Mouse (Mus musculus): Measurements from ENCODE around the gene Olfr1472.
"Not testable (repeated sequence)": the region's sequence is repeated elsewhere in the genome, so short reads cannot be mapped to it uniquely, and the experiment has no call there.

Gene Olfr1472

DNA sequence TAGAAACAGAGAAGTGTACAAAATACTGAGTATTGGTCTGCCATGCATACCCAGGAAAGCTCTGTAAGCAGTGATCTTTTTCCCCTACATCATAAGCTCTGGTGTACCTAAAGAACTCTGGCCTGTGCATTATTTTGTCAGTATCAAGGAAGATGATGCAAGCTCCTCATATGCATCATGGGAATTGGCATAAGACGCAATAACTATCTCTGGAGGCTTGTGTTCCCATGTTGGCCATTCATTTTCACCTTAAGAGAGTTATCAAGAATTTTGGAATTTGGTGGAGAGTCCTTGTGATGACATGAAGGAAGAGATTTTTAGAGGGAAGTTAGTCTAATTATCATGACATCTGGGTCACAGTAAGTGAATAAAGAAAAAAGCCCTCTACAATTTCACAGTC is at the start of gene Olfr1472:
Olfr1472 (minus strand) TSS at position 101 of the 400 bp plus-strand sequence.
- no peak for DNase-seq (ENCODE audit: low spot score)

DNA sequence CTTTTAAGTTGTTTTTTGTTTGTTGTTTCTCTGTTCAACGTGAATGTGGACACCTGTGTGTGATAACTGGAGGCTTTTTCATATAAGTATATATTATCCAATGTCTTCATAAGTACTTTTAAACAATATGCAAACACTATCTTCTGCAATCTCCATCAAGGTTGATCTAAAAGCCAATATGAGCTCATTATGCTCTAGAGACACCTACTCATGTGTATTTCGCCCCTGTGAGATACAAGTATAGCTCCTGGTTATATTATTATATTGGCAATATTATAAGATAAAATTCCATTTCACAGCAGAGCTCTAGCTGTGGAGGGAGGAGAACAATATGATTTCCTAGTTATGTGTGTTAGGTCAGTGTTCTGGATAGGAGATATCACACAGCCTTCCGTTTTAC is 44.4 kb upstream of the Olfr1472 start, which contains the start of gene Olfr1477:
Olfr1477 (plus strand) TSS at position 301 of the 400 bp plus-strand sequence.
- DNase-seq (ENCODE audit: low spot score), result no peak

DNA sequence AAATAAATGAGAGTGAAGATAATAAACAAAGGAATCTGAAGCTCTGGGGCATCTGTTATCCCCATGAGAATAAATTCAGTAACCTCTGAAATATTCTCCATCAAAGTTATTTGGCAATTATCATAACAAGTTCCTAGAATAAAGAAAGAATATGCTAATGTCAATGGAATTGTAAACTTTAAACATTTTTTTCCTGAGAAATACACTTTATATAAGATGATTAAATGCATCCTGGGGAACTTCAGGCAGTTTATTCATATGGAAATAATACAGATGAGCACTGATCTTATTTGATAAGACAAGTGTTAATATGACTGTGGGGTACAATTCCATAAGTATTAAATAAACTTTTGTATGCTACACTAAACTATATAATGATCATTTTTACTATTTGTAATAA is 24.2 kb upstream of the Olfr1472 start, which contains the start of gene Olfr1475:
Olfr1475 (minus strand) TSS at position 101 of the 400 bp plus-strand sequence.
- no peak for DNase-seq (ENCODE audit: low spot score)

DNA sequence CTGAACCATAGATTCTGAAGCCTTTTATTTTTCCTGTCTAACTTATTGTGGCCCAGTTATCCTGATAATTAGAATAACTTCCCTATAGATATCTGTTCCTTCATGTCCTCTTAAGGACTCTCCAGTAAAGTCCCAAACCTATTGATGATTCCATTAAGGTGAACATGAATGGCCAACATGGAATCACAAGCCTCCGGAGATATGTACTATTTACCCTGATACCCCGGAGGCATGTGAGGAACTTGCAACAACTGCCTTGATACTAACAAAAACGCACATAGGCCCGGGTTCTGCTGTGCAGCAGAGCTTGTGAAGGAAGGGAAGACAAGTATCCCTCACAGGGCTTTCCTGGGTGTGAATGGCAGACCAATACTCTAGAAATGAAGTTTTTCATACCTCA is 13.4 kb upstream of the Olfr1472 start, which contains the start of gene Olfr1474:
Olfr1474 (plus strand) TSS at position 301 of the 400 bp plus-strand sequence.
- not testable (repeated sequence) for DNase-seq (ENCODE audit: low spot score)

DNA sequence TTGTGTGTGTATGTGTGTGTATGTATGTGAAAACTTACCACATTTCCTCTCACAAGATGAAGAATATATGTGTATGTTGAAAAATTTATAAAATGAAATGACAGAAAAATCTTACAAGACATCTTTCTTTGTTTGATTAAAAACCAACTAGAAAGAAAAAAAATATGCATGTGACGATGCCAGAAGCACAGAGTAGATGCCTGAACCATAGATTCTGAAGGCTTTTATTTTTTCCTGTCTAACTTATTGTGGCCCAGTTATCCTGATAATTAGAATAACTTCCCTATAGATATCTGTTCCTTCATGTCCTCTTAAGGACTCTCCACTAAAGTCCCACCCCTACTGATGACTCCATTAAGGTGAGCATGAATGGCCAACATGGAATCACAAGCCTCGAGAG is 12.8 kb downstream of the Olfr1472 start, which contains the start of gene Olfr1471:
Olfr1471 (plus strand) TSS at position 301 of the 400 bp plus-strand sequence.
- DNase-seq (ENCODE audit: low spot score), result not testable (repeated sequence)

DNA sequence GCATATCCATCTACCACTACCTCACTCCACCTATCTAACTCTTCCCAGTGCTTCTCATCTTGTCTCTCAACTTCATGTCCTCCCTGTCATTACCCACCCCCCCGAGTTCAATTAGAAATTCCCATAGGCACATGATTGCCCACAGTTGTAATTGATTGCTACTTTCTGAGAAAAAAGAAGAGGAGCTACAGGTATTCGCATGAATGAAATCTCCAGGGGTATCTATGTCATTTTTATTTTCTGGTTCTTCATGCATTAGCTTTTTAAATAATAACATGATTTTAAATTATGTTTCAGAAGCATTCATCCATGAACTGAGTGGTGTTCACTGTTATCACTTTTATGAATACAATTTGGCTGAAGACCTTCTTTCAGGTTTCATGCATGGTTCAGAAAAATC is 48.3 kb downstream of the Olfr1472 start, which contains the start of gene Olfr1469:
Olfr1469 (plus strand) TSS at position 301 of the 400 bp plus-strand sequence.
- no peak for DNase-seq (ENCODE audit: low spot score)
